In genomic region chr4:88034387-88035157, GRCm38 (mm10) we compare ENCODE assay signal across 8 mouse cellular contexts. TPM values are rescaled to one million over a fixed set of nuclear protein-coding genes. Genes with fewer than 3 reads are reported as not detected.
DNase-seq lines count a peak whose midpoint lies in the region; ATAC-seq lines count a peak whose summit lies in the region.

No protein-coding gene starts in this region.

- no peak for DNase-seq in lung, adult 18-20 months
- DNase-seq in intestine, embryonic 14.5 days (ENCODE audit: low spot score), result peak; percentile 56
- no peak for DNase-seq in layer of hippocampus, adult 9-11 months
- DNase-seq in right cerebral cortex, postnatal 14 days, result no peak

- 4% methylated on average over 18 of the region's 18 CpGs for WGBS in lung, embryonic 15.5 days
- WGBS in embryonic facial prominence, embryonic 13.5 days, result 2% methylated on average over 18 of the region's 18 CpGs
- 7% methylated on average over 18 of the region's 18 CpGs for WGBS in intestine, embryonic 14.5 days
- WGBS in midbrain, embryonic 16.5 days, result 3% methylated on average over 18 of the region's 18 CpGs

- H3K9ac ChIP-seq in lung, embryonic 15.5 days, result 0 out of 2 replicates have a peak overlapping the region, but pooled peaks have one; percentile 3
- peak overlapping the region; percentile 71; the same call in 1 of the 2 replicates for H3K9ac ChIP-seq in embryonic facial prominence, embryonic 13.5 days
- no peak overlapping the region; the same call in 1 of the 2 replicates for H3K9ac ChIP-seq in intestine, embryonic 14.5 days (ENCODE audit: low read length)
- H3K9ac ChIP-seq in midbrain, embryonic 16.5 days (ENCODE audit: low read depth, low read length), result no peak overlapping the region

- no peak overlapping the region for H3K27ac ChIP-seq in lung, embryonic 15.5 days
- H3K27ac ChIP-seq in embryonic facial prominence, embryonic 13.5 days, result no peak overlapping the region
- no peak overlapping the region for H3K27ac ChIP-seq in intestine, embryonic 14.5 days (ENCODE audit: low read depth)
- no peak overlapping the region for H3K27ac ChIP-seq in midbrain, embryonic 16.5 days (ENCODE audit: low read length)

- no peak for ATAC-seq in lung, embryonic 15.5 days (ENCODE audit: borderline replicate concordance, extremely low read depth, low FRiP score, low TSS enrichment)
- ATAC-seq in embryonic facial prominence, embryonic 13.5 days (ENCODE audit: insufficient number of reproducible peaks, insufficient read depth, low FRiP score, low TSS enrichment, low read depth), result no peak
- ATAC-seq in intestine, embryonic 14.5 days (replicated peaks; ENCODE audit: low FRiP score, low TSS enrichment, low read depth), result no peak
- ATAC-seq in midbrain, embryonic 16.5 days, result no peak
- no peak for ATAC-seq in megakaryocyte-erythroid progenitor cell, adult 5-6 weeks (replicated peaks; ENCODE audit: low FRiP score, low TSS enrichment, poor library complexity, severe bottlenecking)

- H3K9me3 ChIP-seq in lung, embryonic 15.5 days, result no peaks in the 10 kb centered on the region
- no peaks in the 10 kb centered on the region for H3K9me3 ChIP-seq in embryonic facial prominence, embryonic 13.5 days
- H3K9me3 ChIP-seq in intestine, embryonic 14.5 days (ENCODE audit: control insufficient read depth, low read length), result no peaks in the 10 kb centered on the region
- no peaks in the 10 kb centered on the region for H3K9me3 ChIP-seq in midbrain, embryonic 16.5 days (replicated peaks; ENCODE audit: control insufficient read depth, low read length, poor library complexity, severe bottlenecking)

- H3K4me1 ChIP-seq in lung, embryonic 15.5 days, result peaks cover 17% of the 10 kb centered on the region
- peaks cover 25% of the 10 kb centered on the region for H3K4me1 ChIP-seq in embryonic facial prominence, embryonic 13.5 days
- H3K4me1 ChIP-seq in intestine, embryonic 14.5 days (replicated peaks; ENCODE audit: control insufficient read depth, insufficient read depth, low read length), result peaks cover 18% of the 10 kb centered on the region
- peaks cover 19% of the 10 kb centered on the region for H3K4me1 ChIP-seq in midbrain, embryonic 16.5 days (ENCODE audit: control insufficient read depth, insufficient read depth, low read length)

- peak overlapping the region; percentile 92 for H3K4me2 ChIP-seq in lung, embryonic 15.5 days
- peak overlapping the region; percentile 90 for H3K4me2 ChIP-seq in embryonic facial prominence, embryonic 13.5 days
- H3K4me2 ChIP-seq in intestine, embryonic 14.5 days (ENCODE audit: low read length), result peak overlapping the region; percentile 84
- peak overlapping the region; percentile 93 for H3K4me2 ChIP-seq in midbrain, embryonic 16.5 days (ENCODE audit: low read length)

- H3K36me3 ChIP-seq in lung, embryonic 15.5 days, result no peaks in the 10 kb centered on the region
- peaks cover 2% of the 10 kb centered on the region; the same call in 1 of the 2 replicates for H3K36me3 ChIP-seq in embryonic facial prominence, embryonic 13.5 days
- peaks cover 4% of the 10 kb centered on the region for H3K36me3 ChIP-seq in intestine, embryonic 14.5 days (ENCODE audit: control insufficient read depth, insufficient read depth, low read length)
- H3K36me3 ChIP-seq in midbrain, embryonic 16.5 days (ENCODE audit: control insufficient read depth, insufficient read depth, low read length), result no peaks in the 10 kb centered on the region

- H3K27me3 ChIP-seq in lung, embryonic 15.5 days, result no peaks in the 10 kb centered on the region
- H3K27me3 ChIP-seq in embryonic facial prominence, embryonic 13.5 days, result no peaks in the 10 kb centered on the region
- peaks cover 5% of the 10 kb centered on the region; the same call in 1 of the 2 replicates for H3K27me3 ChIP-seq in intestine, embryonic 14.5 days (replicated peaks; ENCODE audit: control insufficient read depth, insufficient read depth, low read length)
- H3K27me3 ChIP-seq in midbrain, embryonic 16.5 days (ENCODE audit: control insufficient read depth, insufficient read depth, low read depth, low read length), result no peaks in the 10 kb centered on the region; the same call in 1 of the 2 replicates

- H3K4me3 ChIP-seq in lung, embryonic 15.5 days, result peak overlapping the region; percentile 93
- H3K4me3 ChIP-seq in embryonic facial prominence, embryonic 13.5 days, result peak overlapping the region; percentile 81
- H3K4me3 ChIP-seq in intestine, embryonic 14.5 days (ENCODE audit: low read depth, low read length), result peak overlapping the region; percentile 88
- no peak overlapping the region for H3K4me3 ChIP-seq in midbrain, embryonic 16.5 days (ENCODE audit: low read depth, low read length)

RNA-seq across cellular contexts. Expression of gene Mllt3, which starts 1.4 kb away (rescaled TPM):
- 44.3 and 45.6 TPM in 2 replicates for polyA plus RNA-seq in lung, embryonic 15.5 days (2015; fragmentation: Nextera tagmentation; extraction: Ambion mirVana)
- polyA plus RNA-seq in embryonic facial prominence, embryonic 13.5 days (2015; fragmentation: Nextera tagmentation; extraction: Ambion mirVana), result 85.5 and 89.3 TPM in 2 replicates
- polyA plus RNA-seq in intestine, embryonic 14.5 days (2014; fragmentation: Nextera tagmentation; extraction: Ambion mirVana), result 31.5 and 34.4 TPM in 2 replicates
- polyA plus RNA-seq in midbrain, embryonic 16.5 days (2015; fragmentation: Nextera tagmentation; extraction: Ambion mirVana), result 74.9 and 99.3 TPM in 2 replicates
- total RNA-seq in megakaryocyte-erythroid progenitor cell, adult 5-6 weeks (2014; fragmentation: Nextera tagmentation), result 74.7 and 95.2 TPM in 2 replicates
- total RNA-seq in megakaryocyte-erythroid progenitor cell, adult 5-6 weeks (2017), result 83.6 and 125 TPM in 2 replicates

RNA-seq across cellular contexts. Expression of gene Focad, which starts 59.9 kb away (rescaled TPM):
- 14.9 and 15.3 TPM in 2 replicates for polyA plus RNA-seq in lung, embryonic 15.5 days (2015; fragmentation: Nextera tagmentation; extraction: Ambion mirVana)
- 16.0 and 16.1 TPM in 2 replicates for polyA plus RNA-seq in embryonic facial prominence, embryonic 13.5 days (2015; fragmentation: Nextera tagmentation; extraction: Ambion mirVana)
- 17.0 and 17.4 TPM in 2 replicates for polyA plus RNA-seq in intestine, embryonic 14.5 days (2014; fragmentation: Nextera tagmentation; extraction: Ambion mirVana)
- polyA plus RNA-seq in midbrain, embryonic 16.5 days (2015; fragmentation: Nextera tagmentation; extraction: Ambion mirVana), result 13.3 and 13.6 TPM in 2 replicates
- total RNA-seq in megakaryocyte-erythroid progenitor cell, adult 5-6 weeks (2014; fragmentation: Nextera tagmentation), result 38.5 and 50.7 TPM in 2 replicates
- 24.8 and 34.5 TPM in 2 replicates for total RNA-seq in megakaryocyte-erythroid progenitor cell, adult 5-6 weeks (2017)

Comparison
In these comparisons a context has a peak if more than half of its experiments do, and no peak if none do; other contexts are left out.
1. H3K9ac ChIP-seq: peak in lung, embryonic 15.5 days (single experiment) and embryonic facial prominence, embryonic 13.5 days (single experiment); none in intestine, embryonic 14.5 days (single experiment) and midbrain, embryonic 16.5 days (single experiment).
2. Peak in every context shown above with its lines, with median percentiles within 50 percentile points of each other: H3K4me2 ChIP-seq.